Mouse (Mus musculus): ENCODE results near the gene Olfr789. TPM values are rescaled to one million over a fixed set of nuclear protein-coding genes. Genes with fewer than 3 reads are reported as not detected.

The Olfr789 gene
- not detected for polyA plus RNA-seq (2017; shearing (Covaris generic))

GRCm38 (mm10) chr10:129484452-129484851, at the start of gene Olfr789:
Gene Olfr789, plus strand, starts transcription at chr10:129484752.

GRCm38 (mm10) chr10:129461562-129461961, 23.0 kb upstream of the Olfr789 start, which contains the start of gene Olfr787:
Gene Olfr787, plus strand, starts transcription at chr10:129461862.

GRCm38 (mm10) chr10:129470698-129471097, 13.9 kb upstream of the Olfr789 start, which contains the start of gene Olfr788:
Gene Olfr788, plus strand, starts transcription at chr10:129470998.

GRCm38 (mm10) chr10:129498192-129498591, 13.6 kb downstream of the Olfr789 start, which contains the start of gene Olfr790:
Gene Olfr790, plus strand, starts transcription at chr10:129498492.

GRCm38 (mm10) chr10:129521492-129521891, 36.9 kb downstream of the Olfr789 start, which contains the start of gene Olfr791:
Gene Olfr791, plus strand, starts transcription at chr10:129521792.

GRCm38 (mm10) chr10:129538862-129539261, 54.3 kb downstream of the Olfr789 start, which contains the start of gene Olfr792:
Gene Olfr792, plus strand, starts transcription at chr10:129539162.

Other genes starting within 250 kb of the Olfr789 start
- gene Olfr774, start 248.5 kb upstream of the Olfr789 start, polyA plus RNA-seq (2017; shearing (Covaris generic)), result not detected
- gene Olfr775, start 236.3 kb upstream of the Olfr789 start, polyA plus RNA-seq (2017; shearing (Covaris generic)), result not detected
- not detected for gene Olfr776, start 225.6 kb upstream of the Olfr789 start, polyA plus RNA-seq (2017; shearing (Covaris generic))
- not detected for gene Olfr777, start 213.3 kb upstream of the Olfr789 start, polyA plus RNA-seq (2017; shearing (Covaris generic))
- not detected for gene Olfr780, start 166.6 kb upstream of the Olfr789 start, polyA plus RNA-seq (2017; shearing (Covaris generic))
- not detected for gene Olfr781, start 155.9 kb upstream of the Olfr789 start, polyA plus RNA-seq (2017; shearing (Covaris generic))
- gene Olfr782, start 135.9 kb upstream of the Olfr789 start, polyA plus RNA-seq (2017; shearing (Covaris generic)), result not detected
- not detected for gene Olfr784, start 100.7 kb upstream of the Olfr789 start, polyA plus RNA-seq (2017; shearing (Covaris generic))
- not detected for gene Olfr785, start 79.3 kb upstream of the Olfr789 start, polyA plus RNA-seq (2017; shearing (Covaris generic))
- gene Olfr786, start 57.4 kb upstream of the Olfr789 start, polyA plus RNA-seq (2017; shearing (Covaris generic)), result not detected
- 0.20 TPM for gene Olfr787, start 22.9 kb upstream of the Olfr789 start, polyA plus RNA-seq (2017; shearing (Covaris generic))
- gene Olfr788, start 13.8 kb upstream of the Olfr789 start, polyA plus RNA-seq (2017; shearing (Covaris generic)), result 0.21 TPM
- not detected for gene Olfr790, start 13.7 kb downstream of the Olfr789 start, polyA plus RNA-seq (2017; shearing (Covaris generic))
- not detected for gene Olfr791, start 37.0 kb downstream of the Olfr789 start, polyA plus RNA-seq (2017; shearing (Covaris generic))
- gene Olfr792, start 54.4 kb downstream of the Olfr789 start, polyA plus RNA-seq (2017; shearing (Covaris generic)), result not detected
- not detected for gene Olfr794, start 82.9 kb downstream of the Olfr789 start, polyA plus RNA-seq (2017; shearing (Covaris generic))
- gene Olfr796, start 127.8 kb downstream of the Olfr789 start, polyA plus RNA-seq (2017; shearing (Covaris generic)), result not detected
- gene Olfr798, start 143.2 kb downstream of the Olfr789 start, polyA plus RNA-seq (2017; shearing (Covaris generic)), result 0.38 TPM
- not detected for gene Olfr799, start 152.7 kb downstream of the Olfr789 start, polyA plus RNA-seq (2017; shearing (Covaris generic))
- gene Olfr800, start 172.9 kb downstream of the Olfr789 start, polyA plus RNA-seq (2017; shearing (Covaris generic)), result not detected
- not detected for gene Olfr801, start 189.1 kb downstream of the Olfr789 start, polyA plus RNA-seq (2017; shearing (Covaris generic))
- gene Olfr802, start 203.4 kb downstream of the Olfr789 start, polyA plus RNA-seq (2017; shearing (Covaris generic)), result not detected
- gene Olfr803, start 209.5 kb downstream of the Olfr789 start, polyA plus RNA-seq (2017; shearing (Covaris generic)), result not detected
- gene Olfr804, start 218.5 kb downstream of the Olfr789 start, polyA plus RNA-seq (2017; shearing (Covaris generic)), result not detected
- gene Olfr805, start 244.6 kb downstream of the Olfr789 start, polyA plus RNA-seq (2017; shearing (Covaris generic)), result not detected